In the genomic region with DNA sequence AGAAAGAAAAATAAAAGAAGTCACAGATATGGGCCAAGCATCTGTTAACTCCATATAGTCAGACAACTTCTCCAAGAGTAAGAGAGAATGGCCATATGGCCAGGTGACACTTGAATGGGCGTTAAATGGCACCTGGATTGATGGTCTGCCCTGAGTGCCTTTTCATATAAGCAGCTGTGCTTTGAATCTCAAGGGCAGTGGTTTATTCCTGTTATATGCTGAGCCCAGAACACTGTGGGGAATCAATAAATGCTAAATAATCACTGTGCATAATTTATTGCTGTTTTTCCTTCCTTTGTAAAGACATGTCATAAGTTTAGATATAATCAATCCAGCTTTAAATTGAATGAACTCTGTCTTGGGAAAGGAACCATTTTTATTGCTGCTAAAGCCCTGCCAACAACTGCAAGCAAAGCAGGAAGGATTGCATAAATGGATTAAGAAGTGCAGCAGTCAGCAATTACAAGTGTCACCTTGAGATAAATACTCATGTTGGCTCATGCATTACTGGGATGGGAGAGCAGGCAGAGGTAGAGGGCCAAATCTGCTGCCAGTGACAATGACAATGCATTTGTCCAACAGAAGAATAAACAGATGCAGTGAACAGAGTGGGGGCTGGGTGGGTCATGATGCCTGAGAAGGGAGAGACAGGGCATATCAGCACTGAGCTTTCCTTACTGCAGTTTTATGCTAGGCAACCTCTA, we compare ENCODE assay signal across 19 mouse cellular contexts.
A peak's percentile ranks its signal among the peaks of the same experiment; 100 is the strongest.
DNase-seq lines count a peak whose midpoint lies in the region; ATAC-seq and TF ChIP-seq lines count a peak whose summit lies in the region.
"Had no signal": no experiment of that assay in that cellular context is flagged by ENCODE, and none has a peak within 500 bp of the region (broad histone marks: within the 10 kb centered on the region; RNA-seq: fewer than 3 reads in every experiment).

No protein-coding gene starts in this region.

- no peaks in the 10 kb centered on the region for H3K4me1 ChIP-seq in intestine, embryonic 15.5 days (replicated peaks)
- H3K4me1 ChIP-seq in midbrain, postnatal 0 days (ENCODE audit: insufficient read depth, low read length) = no peaks in the 10 kb centered on the region
- no peaks in the 10 kb centered on the region for H3K4me1 ChIP-seq in thymus, adult 2 months (replicated peaks; ENCODE audit: control insufficient read depth, insufficient read depth, low read length)
- H3K4me1 ChIP-seq: embryonic facial prominence, embryonic 13.5 days; forebrain, embryonic 10.5 days; heart, embryonic 12.5 days; limb, embryonic 12.5 days; liver, embryonic 15.5 days had no signal

- peak; percentile 23 for DNase-seq in adrenal gland, adult 2 months
- DNase-seq in adrenal gland, postnatal 14 days = no peak
- peak; percentile 86 for DNase-seq in fat pad, adult 2 months (ENCODE audit: extremely low read depth, low read depth, low spot score)
- peak; percentile 14 for DNase-seq in midbrain, postnatal 0 days (ENCODE audit: low spot score)
- no peak for DNase-seq in thymus, adult 2 months
- no peak for DNase-seq in thymus, postnatal 14 days
- DNase-seq in urinary bladder, adult 2 months (ENCODE audit: low spot score) = no peak
- DNase-seq: cerebellum, adult 11 months; gastrocnemius, postnatal 14 days; heart, postnatal 4 days; lung, postnatal 14 days had no signal

- H3K9ac ChIP-seq in intestine, embryonic 15.5 days = no peak overlapping the region
- H3K9ac ChIP-seq in midbrain, postnatal 0 days (replicated peaks; ENCODE audit: low read length, poor library complexity, severe bottlenecking) = no peak overlapping the region
- H3K9ac ChIP-seq: embryonic facial prominence, embryonic 13.5 days; heart, embryonic 12.5 days; limb, embryonic 12.5 days; liver, embryonic 15.5 days had no signal

- WGBS in intestine, embryonic 15.5 days = 46% methylated on average over 1 of the region's 1 CpGs
- 64% methylated on average over 1 of the region's 1 CpGs for WGBS in midbrain, postnatal 0 days
- 78% methylated on average over 1 of the region's 1 CpGs for WGBS in thymus, adult 2 months

- no peak for TF ChIP-seq POLR2A in thymus, adult 2 months (IDR thresholded peaks at IDR 0.05; ENCODE audit: control insufficient read depth, extremely low read depth, insufficient read depth, low read length, poor library complexity)

- H3K9me3 ChIP-seq in intestine, embryonic 15.5 days = no peaks in the 10 kb centered on the region
- H3K9me3 ChIP-seq in midbrain, postnatal 0 days (ENCODE audit: low read length) = no peaks in the 10 kb centered on the region
- H3K9me3 ChIP-seq: embryonic facial prominence, embryonic 13.5 days; forebrain, embryonic 10.5 days; heart, embryonic 12.5 days; limb, embryonic 12.5 days; liver, embryonic 15.5 days had no signal

- H3K4me3 ChIP-seq in intestine, embryonic 15.5 days (replicated peaks) = no peak overlapping the region
- no peak overlapping the region for H3K4me3 ChIP-seq in midbrain, postnatal 0 days (ENCODE audit: low read depth, low read length)
- H3K4me3 ChIP-seq in thymus, adult 2 months (ENCODE audit: control insufficient read depth, insufficient read depth, low read length) = no peak overlapping the region
- H3K4me3 ChIP-seq: embryonic facial prominence, embryonic 13.5 days; forebrain, embryonic 10.5 days; heart, embryonic 12.5 days; limb, embryonic 12.5 days; liver, embryonic 15.5 days had no signal

- H3K27me3 ChIP-seq in intestine, embryonic 15.5 days (replicated peaks) = no peaks in the 10 kb centered on the region
- H3K27me3 ChIP-seq in midbrain, postnatal 0 days (ENCODE audit: insufficient read depth, low read length) = no peaks in the 10 kb centered on the region
- no peaks in the 10 kb centered on the region for H3K27me3 ChIP-seq in thymus, adult 2 months (ENCODE audit: control insufficient read depth, insufficient read depth, low read length)
- H3K27me3 ChIP-seq: CH12.LX; embryonic facial prominence, embryonic 13.5 days; heart, embryonic 12.5 days; limb, embryonic 12.5 days; liver, embryonic 15.5 days had no signal

- TF ChIP-seq CTCF in midbrain, postnatal 0 days (IDR thresholded peaks at IDR 0.05) = no peak
- TF ChIP-seq CTCF in thymus, adult 2 months (IDR thresholded peaks at IDR 0.05; ENCODE audit: borderline replicate concordance, control insufficient read depth, extremely low read depth, insufficient read depth, low read length, poor library complexity) = no peak

- no peak overlapping the region for H3K4me2 ChIP-seq in intestine, embryonic 15.5 days (replicated peaks)
- H3K4me2 ChIP-seq in midbrain, postnatal 0 days (ENCODE audit: low read depth, low read length, poor library complexity, severe bottlenecking) = no peak overlapping the region
- H3K4me2 ChIP-seq: embryonic facial prominence, embryonic 13.5 days; heart, embryonic 12.5 days; limb, embryonic 12.5 days; liver, embryonic 15.5 days had no signal

- ATAC-seq in intestine, embryonic 15.5 days = peak; percentile 70
- no peak for ATAC-seq in midbrain, postnatal 0 days (ENCODE audit: low FRiP score)
- ATAC-seq: activated CD4-positive, CD25-positive, alpha-beta regulatory T cell, adult 4 months had no signal

- no peak overlapping the region for H3K27ac ChIP-seq in intestine, embryonic 15.5 days
- H3K27ac ChIP-seq in midbrain, postnatal 0 days (ENCODE audit: low read depth, low read length) = no peak overlapping the region
- H3K27ac ChIP-seq in thymus, adult 2 months (ENCODE audit: control insufficient read depth, insufficient read depth, low read length) = no peak overlapping the region
- H3K27ac ChIP-seq: embryonic facial prominence, embryonic 13.5 days; forebrain, embryonic 10.5 days; limb, embryonic 12.5 days; liver, embryonic 15.5 days had no signal

- H3K36me3 ChIP-seq in intestine, embryonic 15.5 days = no peaks in the 10 kb centered on the region
- no peaks in the 10 kb centered on the region for H3K36me3 ChIP-seq in midbrain, postnatal 0 days (ENCODE audit: insufficient read depth, low read length)
- H3K36me3 ChIP-seq in thymus, adult 2 months (ENCODE audit: control insufficient read depth, insufficient read depth, low read length) = no peaks in the 10 kb centered on the region
- H3K36me3 ChIP-seq: embryonic facial prominence, embryonic 13.5 days; forebrain, embryonic 10.5 days; limb, embryonic 12.5 days; liver, embryonic 15.5 days had no signal

Comparison
In these comparisons a context has a peak if more than half of its experiments do, and no peak if none do; other contexts are left out.
1. DNase-seq: peak in adrenal gland, adult 2 months (single experiment), fat pad, adult 2 months (single experiment) and midbrain, postnatal 0 days (single experiment); none in adrenal gland, postnatal 14 days (single experiment), thymus, adult 2 months (single experiment), thymus, postnatal 14 days (single experiment) and urinary bladder, adult 2 months (single experiment).